Mouse (Mus musculus): Measurements from ENCODE around the gene Pacs2. TPM values are rescaled to one million over a fixed set of nuclear protein-coding genes. Genes with fewer than 3 reads are reported as not detected.

Pacs2 gene
- polyA plus RNA-seq, 1 experiment, result 39.0 TPM

DNA sequence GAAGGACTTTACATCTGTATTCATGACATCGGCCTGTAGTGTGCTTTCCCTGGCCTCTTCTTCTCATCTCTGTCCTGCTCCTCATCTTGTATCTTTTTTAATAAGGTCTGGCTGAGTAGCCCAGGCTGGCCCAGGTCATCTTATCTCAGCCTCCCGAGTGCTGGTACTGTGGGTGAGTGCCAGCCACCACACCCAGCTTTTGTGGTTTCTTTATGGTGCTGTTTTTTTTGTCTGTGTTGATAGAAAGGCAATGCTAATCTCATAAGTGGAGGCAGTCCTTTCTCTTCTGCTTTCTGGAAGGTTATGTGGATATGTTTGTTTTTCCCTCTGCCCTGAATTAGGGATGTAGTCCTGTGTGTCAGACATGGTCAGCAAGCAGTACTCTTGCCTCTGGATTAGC lies 28.2 kb downstream of the Pacs2 start:
- no peak for DNase-seq (ENCODE audit: low read depth)

DNA sequence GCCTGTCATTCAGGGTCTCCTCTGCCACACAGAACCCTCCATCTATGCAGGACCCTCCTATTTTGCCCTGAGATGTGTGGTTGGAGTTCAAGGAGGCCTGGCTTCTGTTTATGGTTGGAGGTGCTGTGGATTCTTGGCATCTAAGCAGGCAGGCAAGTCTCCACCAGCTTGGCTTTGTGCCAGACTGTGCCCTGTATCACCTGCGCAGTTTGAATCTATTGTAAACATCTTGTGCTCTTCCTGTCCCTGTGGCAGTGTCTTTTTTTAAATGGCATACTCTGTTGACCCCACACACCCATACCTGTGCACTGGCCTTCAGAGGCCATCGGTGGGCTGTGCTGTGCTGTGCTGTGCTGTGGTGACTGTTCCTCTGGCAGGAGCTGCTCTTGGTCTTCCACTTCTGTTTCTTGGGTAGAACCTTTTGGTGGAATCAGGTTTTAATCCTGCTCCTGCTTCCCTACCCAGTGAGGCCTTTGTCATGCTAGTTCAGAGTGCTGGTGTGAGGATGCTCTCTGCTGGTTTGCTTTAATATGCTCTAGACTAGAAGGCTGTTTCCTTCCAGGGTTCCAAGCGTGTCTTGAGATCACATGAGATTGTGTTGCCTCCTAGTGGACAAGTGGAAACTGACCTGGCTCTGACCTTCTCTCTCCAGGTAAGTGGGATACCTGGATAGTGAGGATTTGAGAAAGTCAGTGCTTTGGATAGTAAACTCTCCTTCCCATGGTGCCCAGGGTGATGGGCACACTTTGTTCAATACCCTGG lies 30.8 kb downstream of the Pacs2 start:
- no peak for DNase-seq (ENCODE audit: low read depth)

DNA sequence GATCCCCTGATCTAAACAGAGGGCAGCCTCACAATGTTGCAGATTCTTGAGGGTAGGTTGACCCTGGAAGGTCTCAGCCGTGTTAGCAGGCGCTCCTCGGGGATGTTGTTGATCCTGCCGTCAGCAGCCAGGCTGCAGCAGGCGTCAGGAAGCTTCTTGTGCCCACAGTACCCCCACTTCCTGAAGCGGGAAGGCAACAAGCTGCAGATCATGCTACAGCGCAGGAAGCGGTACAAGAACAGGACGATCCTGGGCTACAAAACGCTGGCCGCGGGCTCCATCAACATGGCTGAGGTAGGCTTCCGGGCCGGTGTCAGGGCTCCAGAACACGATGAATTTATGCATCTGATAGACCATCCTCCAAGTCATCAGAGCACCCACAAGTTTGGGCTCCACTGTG lies 32.6 kb downstream of the Pacs2 start:
- DNase-seq (ENCODE audit: low read depth), result no peak

DNA sequence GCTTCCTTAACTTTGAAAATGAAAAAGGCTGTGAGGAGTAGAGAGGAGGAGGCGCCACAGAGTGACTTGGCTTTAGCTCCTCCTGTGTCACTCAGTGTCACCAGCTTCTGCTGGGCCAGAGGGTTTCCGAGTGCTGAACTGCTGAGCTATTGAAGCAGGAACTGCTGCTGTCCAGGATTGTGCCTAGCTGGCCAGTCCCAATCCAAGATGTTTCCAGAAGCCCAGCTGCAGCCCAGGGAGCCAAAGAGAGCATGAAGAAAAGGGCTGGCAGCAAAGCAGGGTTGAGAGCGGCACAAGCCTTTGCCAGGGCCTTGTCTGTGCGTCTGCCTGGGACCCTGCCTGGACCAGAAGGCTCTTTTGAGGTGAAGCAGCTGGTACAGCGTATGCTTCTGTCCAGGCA lies 33.8 kb downstream of the Pacs2 start:
- DNase-seq (ENCODE audit: low read depth), result no peak

DNA sequence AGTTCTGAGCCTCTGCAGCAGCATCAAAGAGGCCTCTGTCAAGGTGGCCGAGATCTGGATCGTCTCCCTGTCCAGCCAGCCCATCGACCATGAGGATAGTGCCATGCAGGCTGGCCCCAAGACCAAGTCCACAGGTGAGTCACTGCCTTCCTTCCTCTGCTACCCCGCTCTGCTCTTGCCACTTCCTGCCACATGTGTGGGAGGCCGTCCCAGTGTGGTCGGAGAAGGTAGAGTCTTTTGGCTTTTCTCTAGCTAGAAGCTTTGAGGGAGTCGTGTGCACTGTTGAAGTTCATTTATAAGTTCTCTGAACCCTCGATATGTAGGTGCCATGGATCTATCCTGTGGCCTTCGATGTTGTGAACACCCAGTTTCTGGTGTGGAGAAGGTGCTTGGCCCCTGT lies 35.5 kb downstream of the Pacs2 start:
- DNase-seq (ENCODE audit: low read depth), result no peak

DNA sequence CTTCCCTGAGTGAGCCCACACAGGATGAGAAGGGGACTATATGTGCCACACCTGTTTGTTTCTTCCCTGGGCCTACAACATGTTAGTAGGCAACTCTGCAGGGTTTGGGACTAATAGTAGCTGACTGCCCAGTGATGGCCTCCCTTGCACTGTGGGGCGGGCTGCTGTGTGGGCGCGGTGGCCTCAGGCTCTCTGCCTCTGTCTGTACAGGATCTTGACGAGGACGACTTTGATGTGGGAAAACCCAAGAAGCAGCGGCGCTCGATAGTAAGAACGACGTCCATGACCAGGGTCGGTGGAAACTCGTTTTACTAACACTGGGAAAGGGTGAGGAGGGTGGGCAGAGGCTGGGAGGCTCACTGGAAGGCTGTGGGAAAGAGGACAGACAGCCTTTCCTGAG lies 36.4 kb downstream of the Pacs2 start:
- DNase-seq (ENCODE audit: low read depth), result no peak

DNA sequence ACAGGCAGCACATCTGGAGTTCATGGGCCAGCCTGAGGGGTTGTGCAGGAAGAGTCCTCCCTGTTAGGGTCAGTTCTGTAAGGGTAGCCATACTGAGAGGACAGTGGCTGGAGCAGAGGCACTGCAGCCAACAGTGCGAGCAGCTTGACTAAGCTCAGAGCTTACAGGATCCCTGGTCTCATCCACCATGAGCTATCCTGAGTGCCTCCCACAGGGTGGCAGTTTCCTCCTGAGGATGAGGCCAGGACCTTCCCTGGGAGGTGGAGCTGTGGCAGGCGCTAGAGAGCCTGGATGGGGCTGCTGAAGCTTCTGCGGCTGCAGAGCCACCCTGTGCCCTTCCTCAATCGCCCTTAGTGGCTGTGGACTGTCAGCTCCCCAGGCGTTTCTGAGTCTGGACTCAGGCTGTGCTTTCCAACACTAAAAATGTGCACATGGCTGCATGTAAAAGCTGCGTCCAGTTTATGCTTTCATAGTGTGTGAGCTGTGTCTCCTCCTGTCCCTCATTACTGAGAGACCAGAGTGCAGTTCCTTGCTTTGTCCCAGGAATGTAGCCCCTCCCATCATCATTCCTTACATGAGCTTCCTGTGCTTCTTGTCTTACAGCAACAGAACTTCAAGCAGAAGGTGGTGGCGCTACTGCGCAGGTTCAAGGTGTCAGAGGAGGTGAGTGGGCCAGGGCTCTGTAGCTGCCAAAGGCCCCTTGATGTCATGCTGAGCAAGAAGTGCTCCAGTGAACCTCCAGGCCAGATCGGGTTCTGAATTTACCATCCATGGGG lies 37.5 kb downstream of the Pacs2 start:
- DNase-seq (ENCODE audit: low read depth), result no peak

DNA sequence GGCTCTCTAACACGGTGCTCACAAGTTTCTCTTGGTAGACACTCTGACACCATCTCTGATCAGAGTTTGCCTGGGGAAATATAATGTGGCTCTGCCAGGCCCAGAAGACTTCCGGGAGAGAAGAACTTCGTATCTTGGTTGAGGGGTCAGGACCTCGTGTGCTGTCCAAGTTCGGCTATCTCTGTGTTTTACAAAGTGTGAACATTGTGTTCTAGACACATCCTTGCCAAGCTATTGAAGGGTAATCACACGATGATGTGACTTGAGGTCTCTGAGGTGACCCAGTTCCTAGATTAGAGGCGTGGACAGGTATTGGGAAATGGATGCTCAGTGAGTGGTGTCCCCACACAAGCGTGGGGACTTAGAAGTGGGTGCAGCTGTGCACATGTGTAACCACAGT lies 41.8 kb downstream of the Pacs2 start:
- DNase-seq (ENCODE audit: low read depth), result no peak

DNA sequence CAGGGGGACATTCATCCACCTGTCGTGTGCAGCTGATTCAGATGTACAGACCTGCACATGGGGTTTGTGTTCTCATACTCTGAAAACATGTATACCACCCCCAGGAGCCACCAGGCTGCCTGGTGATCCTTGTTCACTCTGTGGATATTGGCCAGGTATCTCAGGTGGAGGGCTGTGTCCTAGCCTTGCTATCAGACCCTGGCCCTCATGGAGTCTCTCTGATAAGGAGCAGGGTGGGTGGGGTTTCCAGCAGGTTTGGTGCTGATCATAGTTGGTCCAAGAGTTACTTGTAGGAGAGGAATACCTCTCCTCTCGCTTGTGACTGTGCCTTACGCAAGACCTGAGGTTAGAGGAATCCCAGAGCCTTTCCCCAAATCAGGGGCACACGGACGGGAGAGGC lies 45.9 kb downstream of the Pacs2 start:
- DNase-seq (ENCODE audit: low read depth), result no peak

DNA sequence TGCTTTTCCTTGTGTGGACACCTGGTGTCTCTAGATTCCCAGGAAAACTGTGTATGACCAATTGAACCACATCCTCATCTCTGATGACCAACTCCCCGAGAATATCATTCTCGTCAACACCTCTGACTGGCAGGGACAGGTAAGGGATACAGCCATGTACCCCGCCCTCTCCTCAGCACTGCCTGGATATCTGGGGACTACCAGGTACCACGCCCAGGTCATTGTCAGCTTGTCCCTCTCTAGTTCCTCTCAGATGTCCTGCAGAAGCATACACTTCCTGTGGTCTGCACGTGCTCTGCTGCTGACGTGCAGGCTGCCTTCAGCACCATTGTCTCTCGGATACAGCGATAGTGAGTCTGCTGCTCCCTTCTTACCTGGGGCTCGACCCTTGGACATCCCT lies 47.3 kb downstream of the Pacs2 start:
- no peak for DNase-seq (ENCODE audit: low read depth)

DNA sequence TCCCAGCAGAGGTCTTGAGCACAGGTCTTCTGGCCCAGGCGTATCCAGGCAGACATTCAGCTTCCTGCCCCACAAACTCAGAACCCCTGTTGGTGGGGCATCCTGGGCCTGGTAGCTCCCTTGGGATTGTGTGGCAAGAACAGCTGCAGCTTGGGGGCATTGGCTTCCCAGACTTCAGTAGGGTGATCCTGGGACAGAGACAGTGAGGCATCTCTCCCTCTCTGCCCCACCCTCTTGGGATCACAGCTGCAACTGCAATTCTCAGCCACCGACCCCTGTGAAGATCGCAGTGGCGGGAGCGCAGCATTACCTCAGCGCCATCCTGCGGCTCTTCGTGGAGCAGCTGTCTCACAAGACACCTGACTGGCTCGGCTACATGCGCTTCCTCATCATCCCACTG lies 47.9 kb downstream of the Pacs2 start:
- DNase-seq (ENCODE audit: low read depth), result no peak

DNA sequence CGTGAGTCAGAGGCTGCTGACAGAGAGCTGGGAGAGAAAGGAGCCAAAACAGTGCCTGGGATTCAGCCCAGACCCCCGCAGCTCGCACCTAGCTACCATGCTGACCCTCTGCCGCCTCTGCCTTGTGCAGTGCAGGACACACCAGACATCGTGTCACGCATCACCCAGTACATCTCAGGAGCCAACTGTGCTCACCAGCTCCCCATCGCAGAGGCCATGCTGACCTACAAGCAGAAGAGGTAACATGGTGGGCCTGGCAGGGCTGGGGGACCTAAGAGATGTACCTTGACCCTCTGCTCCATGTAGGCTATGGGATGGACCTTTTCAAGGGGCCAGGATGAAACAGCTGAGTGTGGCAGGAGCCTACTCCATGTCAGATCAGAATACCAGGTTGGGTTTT lies 49.4 kb downstream of the Pacs2 start:
- no peak for DNase-seq (ENCODE audit: low read depth)

DNA sequence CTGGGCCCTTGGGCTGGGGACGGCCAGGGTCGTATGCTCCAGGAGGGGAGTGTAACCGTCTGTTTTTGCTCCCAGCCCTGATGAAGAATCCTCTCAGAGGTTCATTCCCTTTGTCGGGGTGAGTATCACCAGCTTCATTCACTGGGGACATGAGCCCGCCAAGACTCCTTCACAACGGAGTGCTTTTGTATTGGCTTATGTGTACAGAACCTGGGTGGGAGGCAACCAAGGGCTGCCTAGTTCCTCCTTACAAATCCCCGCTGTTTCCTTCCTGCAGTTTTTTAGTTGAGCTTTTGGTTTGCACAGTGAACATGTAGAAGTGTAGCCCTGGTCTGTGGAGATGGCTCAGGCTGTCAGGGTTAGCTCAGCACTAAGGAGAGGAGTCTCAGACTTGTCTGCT lies 53.7 kb downstream of the Pacs2 start:
- DNase-seq (ENCODE audit: low read depth), result no peak

DNA sequence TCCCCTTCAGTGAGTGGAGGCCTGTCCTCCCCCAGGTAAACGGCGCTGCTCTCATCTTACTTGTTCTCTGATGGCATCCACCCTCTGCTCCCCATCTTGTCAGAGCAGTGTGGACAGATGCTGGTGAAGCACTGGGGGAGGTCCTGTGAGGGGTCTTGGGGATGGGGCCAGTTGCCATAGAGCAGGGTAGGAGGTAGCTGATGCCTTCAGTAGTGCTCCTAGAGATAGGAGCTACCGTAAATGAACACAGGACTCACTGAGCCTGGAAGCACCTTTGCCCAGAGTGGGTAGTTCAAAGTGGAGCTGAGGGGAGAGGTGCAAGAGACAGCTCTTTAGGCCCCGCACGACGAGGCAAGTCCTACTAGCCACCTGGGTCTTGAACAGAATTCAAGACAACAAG lies 55.1 kb downstream of the Pacs2 start:
- DNase-seq (ENCODE audit: low read depth), result no peak

DNA sequence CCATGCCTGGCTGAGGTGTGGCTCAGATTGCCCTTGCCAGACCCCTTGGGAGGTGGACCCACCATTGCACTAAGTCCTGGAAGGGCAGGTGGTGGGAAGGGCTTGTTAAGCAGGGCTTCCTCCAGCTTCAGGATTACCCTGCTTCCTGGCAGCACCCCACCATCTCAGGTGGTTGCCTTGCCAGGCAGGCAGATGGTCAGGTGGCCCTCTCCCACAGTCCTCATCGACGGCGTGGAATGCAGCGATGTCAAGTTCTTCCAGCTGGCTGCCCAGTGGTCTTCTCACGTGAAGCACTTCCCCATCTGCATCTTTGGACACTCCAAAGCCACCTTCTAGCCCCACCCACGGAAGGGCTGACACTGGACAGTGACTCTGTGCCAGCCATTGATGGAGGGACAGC lies 57.0 kb downstream of the Pacs2 start:
- DNase-seq (ENCODE audit: low read depth), result no peak

DNA sequence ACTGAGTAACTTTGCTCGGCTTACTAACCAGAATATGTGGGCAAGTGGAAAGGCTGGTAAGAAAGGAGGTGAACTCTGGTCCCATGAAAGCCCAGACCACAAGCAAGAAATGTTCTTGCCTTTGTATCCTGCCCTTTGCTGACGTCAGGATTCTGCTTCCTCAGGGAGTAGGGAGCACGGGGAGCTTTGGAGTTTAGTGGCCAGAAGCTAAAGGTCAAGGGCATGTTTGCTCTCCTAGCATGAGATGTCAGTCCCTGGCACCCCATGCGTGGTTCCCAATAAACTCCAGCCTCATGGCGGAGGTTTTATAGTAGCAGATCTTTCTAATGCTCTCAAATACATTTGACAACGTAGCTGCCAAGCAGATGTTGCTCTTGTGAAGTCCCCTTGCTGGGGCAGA lies 57.5 kb downstream of the Pacs2 start:
- no peak for DNase-seq (ENCODE audit: low read depth)

DNA sequence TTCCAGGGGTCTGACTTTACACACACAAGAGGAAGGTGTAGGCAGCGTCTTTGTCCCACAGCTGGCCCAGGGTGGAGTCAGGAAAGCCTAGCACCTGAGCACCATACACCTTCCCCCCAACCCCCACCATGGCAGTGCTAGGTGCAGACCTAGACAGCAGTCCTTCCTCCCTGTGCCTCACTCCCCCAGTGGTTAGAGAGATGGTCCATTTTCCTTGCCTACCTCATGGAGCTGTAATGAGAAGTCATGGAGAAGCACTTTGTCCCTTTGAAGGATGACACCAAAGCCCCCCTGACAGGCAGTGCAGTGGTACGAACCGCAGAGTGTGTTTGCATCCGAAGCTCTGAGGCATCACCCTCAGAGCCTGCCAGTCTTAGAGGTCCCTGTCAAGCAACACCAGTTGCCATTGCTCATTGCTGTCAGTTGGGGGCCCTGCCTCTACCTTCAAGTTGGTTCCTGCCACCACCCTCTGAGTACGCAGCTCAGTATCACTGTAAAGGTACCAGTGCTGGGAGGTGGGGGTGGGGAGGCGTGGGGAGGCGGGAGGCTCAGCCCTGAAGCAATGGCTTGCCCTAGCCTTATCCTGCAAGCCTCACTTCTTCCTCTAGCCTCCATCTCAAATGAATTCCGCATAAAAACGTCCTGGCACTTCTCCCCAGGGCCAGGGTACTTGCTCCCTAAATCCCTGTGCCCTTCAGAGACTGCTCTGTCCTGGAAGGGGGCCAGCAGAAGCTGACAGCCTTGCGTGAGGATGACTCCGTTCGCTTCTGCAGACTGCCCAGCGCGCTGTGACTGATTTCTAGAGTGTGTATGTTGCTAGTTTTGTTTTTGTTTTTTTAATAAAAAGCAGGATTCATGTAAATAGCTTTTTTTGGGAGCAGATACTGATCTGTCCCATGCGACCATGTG lies 59.4 kb downstream of the Pacs2 start:
- DNase-seq (ENCODE audit: low read depth), result peak; percentile 8

DNA sequence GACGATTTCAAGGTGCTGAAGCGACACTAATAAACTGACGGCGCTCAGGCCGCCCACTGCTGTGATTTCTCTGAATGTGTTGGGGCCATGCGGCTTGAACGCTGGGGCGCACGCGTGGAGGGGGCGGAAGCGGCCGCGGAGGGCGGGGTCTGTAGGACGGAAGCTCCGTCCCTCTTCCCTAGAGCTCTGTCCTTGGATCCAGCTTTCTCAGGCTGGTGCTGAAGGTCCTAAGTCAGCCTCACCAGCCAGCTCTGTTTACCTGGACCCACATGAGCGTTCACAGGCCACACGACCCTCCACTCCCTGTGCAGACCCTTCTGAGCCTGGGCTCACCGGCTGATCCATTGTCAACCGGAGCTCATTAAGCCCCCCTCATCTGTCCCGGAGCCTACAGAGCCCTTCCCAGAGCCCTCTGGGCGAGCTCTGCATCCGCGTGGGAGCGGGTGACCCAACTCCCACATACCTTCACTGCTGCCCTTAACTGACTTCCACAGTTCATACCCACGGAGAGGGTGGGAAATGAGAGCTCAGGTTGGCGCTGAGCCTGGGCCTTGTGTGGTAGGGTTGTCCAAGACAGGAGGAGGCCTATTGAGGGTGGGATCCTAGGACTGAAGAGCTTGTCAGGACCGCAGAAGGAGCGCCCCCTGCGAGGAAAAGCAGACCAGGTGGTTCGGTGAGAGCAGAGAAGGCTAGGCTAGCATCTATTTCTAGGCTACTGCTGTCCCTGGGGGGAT lies 60.2 kb downstream of the Pacs2 start, which contains the start of gene Tex22:
TSS of gene Tex22 (plus strand) at position 174 of the 734 bp plus-strand sequence.
- DNase-seq (ENCODE audit: low read depth), result peak; percentile 19

DNA sequence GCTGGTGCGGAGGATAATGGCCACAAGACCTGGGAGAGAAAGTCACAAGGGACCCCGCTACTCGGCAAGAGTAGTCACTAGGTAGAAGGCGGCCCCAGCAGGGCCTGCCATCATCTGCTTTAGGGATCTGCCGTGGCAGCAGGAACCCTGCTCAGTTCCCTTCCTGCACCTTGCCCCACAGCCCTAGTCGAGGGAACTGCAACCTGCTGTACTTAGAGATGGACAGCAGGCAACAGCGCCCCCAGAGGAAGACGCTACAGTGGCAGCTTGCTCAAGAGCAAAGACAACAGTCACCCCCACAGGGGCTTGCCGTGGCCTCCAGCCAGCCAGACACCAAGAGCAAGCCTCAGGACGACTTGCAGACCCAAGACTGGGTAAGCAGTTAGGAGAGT lies 60.8 kb downstream of the Pacs2 start:
- DNase-seq (ENCODE audit: low read depth), result peak; percentile 33

DNA sequence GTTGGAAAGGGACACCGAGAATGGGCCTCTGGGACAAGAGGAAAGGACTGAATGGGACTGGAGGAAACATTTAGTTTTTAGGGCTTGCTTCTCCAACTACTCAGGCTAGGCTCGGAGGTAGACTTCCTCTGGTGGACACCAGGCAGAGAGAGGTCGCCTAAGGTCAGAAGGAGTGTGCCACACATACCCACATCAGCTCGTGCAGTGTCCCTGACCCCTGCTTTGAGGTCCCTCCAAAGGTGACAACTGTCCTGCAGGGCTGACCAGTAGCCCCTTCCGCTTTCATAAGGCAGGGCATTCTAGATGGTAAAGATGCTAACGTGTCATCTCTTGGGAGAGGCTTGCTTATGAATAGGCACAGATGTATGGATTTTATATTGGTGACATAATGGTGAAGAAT lies 61.2 kb downstream of the Pacs2 start:
- DNase-seq (ENCODE audit: low read depth), result no peak

DNA sequence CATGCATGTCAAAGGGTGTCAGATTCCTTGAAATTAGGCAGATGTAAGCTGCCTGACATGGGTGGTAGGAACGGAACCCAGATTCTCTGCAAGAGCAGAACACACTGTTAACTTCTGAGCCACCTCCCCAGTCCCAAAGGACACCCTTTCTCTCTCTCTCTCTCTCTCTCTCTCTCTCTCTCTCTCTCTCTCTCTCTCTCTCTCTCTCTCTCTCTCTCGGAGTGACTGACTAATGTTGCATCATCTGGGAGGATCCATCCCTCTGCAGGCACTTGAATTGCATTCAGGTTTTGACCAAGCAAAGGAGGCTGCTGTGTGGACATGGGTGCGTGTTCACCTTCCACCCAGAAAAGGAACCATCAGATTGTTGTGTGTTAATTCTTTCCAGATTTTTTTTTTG lies 73.0 kb downstream of the Pacs2 start:
- no peak for DNase-seq (ENCODE audit: low read depth)

DNA sequence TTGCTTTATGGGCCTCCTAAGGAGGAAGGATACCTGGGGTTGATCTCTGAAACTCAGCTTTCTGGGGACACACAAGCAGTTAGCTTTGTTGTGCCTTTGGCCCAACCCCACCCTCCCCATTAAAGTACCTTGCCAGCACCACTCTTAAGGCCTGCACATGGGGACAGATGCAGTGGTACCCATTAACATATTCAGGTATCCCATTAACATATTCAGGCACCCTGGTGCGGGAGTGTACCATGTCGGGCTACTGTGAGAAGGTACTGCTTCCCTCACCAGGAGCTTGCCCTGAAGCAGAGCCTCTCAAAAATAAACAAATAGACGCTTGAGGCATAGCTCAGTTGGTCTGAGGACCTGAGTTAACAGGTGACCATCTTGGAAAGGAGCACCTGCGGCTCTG lies 73.7 kb downstream of the Pacs2 start:
- no peak for DNase-seq (ENCODE audit: low read depth)
